Mouse (Mus musculus) embryonic facial prominence, embryonic 12.5 days (tissue): ENCODE results near the gene Egr2. TPM values are rescaled to one million over a fixed set of nuclear protein-coding genes. Genes with fewer than 3 reads are reported as not detected.

Source experiments
- ATAC-seq: fragments of 200-750 bp; cut with Nextera tagmentation; 2 replicates; pipeline ENCODE4 v1.8.0; 2017; ENCODE audit not compliant: insufficient number of reproducible peaks, insufficient read depth, low FRiP score, low TSS enrichment
- H3K27ac ChIP-seq: fragments of 300-500 bp; sonication (generic); 2 replicates; pipeline ENCODE4 v1.5.1; 2016; ENCODE audit warnings: mild to moderate bottlenecking
- H3K27me3 ChIP-seq: fragments of 300-500 bp; sonication (generic); 2 replicates; pipeline ENCODE4 v1.6.1; 2016; ENCODE audit warnings: mild to moderate bottlenecking, moderate library complexity
- H3K36me3 ChIP-seq: fragments of 300-500 bp; sonication (generic); 2 replicates; pipeline ENCODE4 v1.6.1; 2016; ENCODE audit warnings: mild to moderate bottlenecking
- H3K4me1 ChIP-seq: fragments of 300-500 bp; sonication (generic); 2 replicates; pipeline ENCODE4 v1.6.1; 2016
- H3K4me2 ChIP-seq: fragments of 300-500 bp; sonication (generic); replicated peaks from 2 replicates; pipeline ENCODE4 v1.6.1; 2016; ENCODE audit warnings: mild to moderate bottlenecking, moderate library complexity
- H3K4me3 ChIP-seq: fragments of 300-500 bp; sonication (generic); 2 replicates; pipeline ENCODE4 v1.5.1; 2016; ENCODE audit warnings: mild to moderate bottlenecking
- H3K9ac ChIP-seq: fragments of 300-500 bp; sonication (generic); 2 replicates; pipeline ENCODE4 v1.6.1; 2016; ENCODE audit warnings: mild to moderate bottlenecking, moderate library complexity
- H3K9me3 ChIP-seq: fragments of 300-500 bp; sonication (generic); 2 replicates; pipeline ENCODE4 v1.6.1; 2016; ENCODE audit warnings: mild to moderate bottlenecking, moderate library complexity
- WGBS: fragments of 180-500 bp; shearing (Covaris S2); methylation state at CpG from one replicate; pipeline ENCODE4 v1.1.7; 2016; 5-methylcytosine and 5-hydroxymethylcytosine counted together
- polyA plus RNA-seq: library from polyadenylated mRNA; unstranded; fragments of >200 nt; fragmentation: Nextera tagmentation; extraction: Ambion mirVana; gene quantifications from 2 replicates; pipeline ENCODE4 v1.2.1, GENCODE M21; 2016

Gene Egr2
- polyA plus RNA-seq, 1 experiment from 2014 or later, result 0.46 TPM

GRCm38 (mm10) chr10:67573310-67573709 is 38.0 kb downstream of the Egr2 start:
- H3K4me1 ChIP-seq, result no peaks in the 10 kb centered on the region
- no peak overlapping the region for H3K9ac ChIP-seq
- no peaks in the 10 kb centered on the region for H3K27me3 ChIP-seq
- no peak for ATAC-seq
- no peaks in the 10 kb centered on the region for H3K36me3 ChIP-seq
- no peak overlapping the region for H3K4me3 ChIP-seq
- no peaks in the 10 kb centered on the region for H3K9me3 ChIP-seq
- no peak overlapping the region for H3K4me2 ChIP-seq
- H3K27ac ChIP-seq, result no peak overlapping the region
- WGBS, result 61% methylated on average over 8 of the region's 8 CpGs

DNA sequence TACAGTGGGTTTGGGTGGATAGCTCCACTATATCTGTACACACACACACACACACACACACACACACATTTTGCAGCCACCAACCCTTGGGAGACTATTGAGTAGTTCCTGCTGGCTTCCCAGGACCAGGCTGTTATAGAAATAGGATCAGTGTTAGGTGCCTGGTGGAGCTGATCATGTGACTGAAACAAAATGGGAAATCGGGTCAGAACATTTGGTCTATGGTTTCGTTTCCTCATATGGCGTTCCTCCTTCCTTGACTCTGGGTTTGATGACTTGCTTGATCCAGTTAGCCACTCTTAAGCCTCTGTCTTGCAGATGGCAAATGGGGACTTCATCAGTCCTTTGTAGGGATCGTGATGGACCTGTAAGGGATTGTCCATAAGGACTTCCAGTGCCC is 44.6 kb downstream of the Egr2 start:
- WGBS, result 87% methylated on average over 4 of the region's 4 CpGs
- no peak for ATAC-seq

GRCm38 (mm10) chr10:67581698-67582285 is 46.5 kb downstream of the Egr2 start:
- Histone ChIP-seq H3K27ac (no peak overlapping the region), H3K36me3 (no peaks in the 10 kb centered on the region), H3K4me2 (no peak overlapping the region), H3K9me3 (no peaks in the 10 kb centered on the region), H3K27me3 (no peaks in the 10 kb centered on the region), H3K4me3 (no peak overlapping the region), H3K4me1 (no peaks in the 10 kb centered on the region), H3K9ac (no peak overlapping the region)
- 79% methylated on average over 12 of the region's 12 CpGs for WGBS
- ATAC-seq, result no peak

More for the DNA sequence above, 44.6 kb downstream of the Egr2 start:
- Histone ChIP-seq H3K4me3 (no peak overlapping the region), H3K9me3 (no peaks in the 10 kb centered on the region), H3K4me1 (no peaks in the 10 kb centered on the region), H3K27me3 (no peaks in the 10 kb centered on the region), H3K4me2 (no peak overlapping the region), H3K27ac (no peak overlapping the region), H3K9ac (no peak overlapping the region), H3K36me3 (no peaks in the 10 kb centered on the region)

GRCm38 (mm10) chr10:67585873-67586610 is 50.8 kb downstream of the Egr2 start:
- H3K27ac ChIP-seq, result no peak overlapping the region
- H3K9ac ChIP-seq, result no peak overlapping the region
- H3K27me3 ChIP-seq, result no peaks in the 10 kb centered on the region
- H3K4me1 ChIP-seq, result no peaks in the 10 kb centered on the region
- no peak overlapping the region for H3K4me3 ChIP-seq
- WGBS, result 86% methylated on average over 18 of the region's 18 CpGs
- H3K36me3 ChIP-seq, result no peaks in the 10 kb centered on the region
- H3K4me2 ChIP-seq, result no peak overlapping the region
- no peak for ATAC-seq
- H3K9me3 ChIP-seq, result no peaks in the 10 kb centered on the region

Other genes with a start within 250 kb of the Egr2 start
- 79.3 and 86.5 TPM in 2 replicates for gene Ado, start 13.5 kb downstream of the Egr2 start, polyA plus RNA-seq